Mouse (Mus musculus) MEL (cell line): ENCODE results near the gene Atg4a-ps. TPM values are rescaled to one million over a fixed set of nuclear protein-coding genes. Genes with fewer than 3 reads are reported as not detected.

Source experiments
- DNase-seq: peaks from one replicate; pipeline ENCODE4 v3.0.0; 2011; ENCODE audit warnings: low read depth, low spot score
- H3K27ac ChIP-seq: 2 replicates; pipeline ENCODE4 v1.5.1; 2012; ENCODE audit warnings: low read depth, mild to moderate bottlenecking, control low read depth, low read length, moderate library complexity; ENCODE audit not compliant: control insufficient read depth
- H3K27me3 ChIP-seq, 2 experiments: fragments of 150-350 bp in 1 of 2; sonication (generic) in 1 of 2; 2 replicates each; pipeline ENCODE4 v1.6.1; 2012; ENCODE audit warnings: low read length in 2 of 2, mild to moderate bottlenecking in 2 of 2, improper control_type of control experiment in 1 of 2, moderate library complexity in 1 of 2; ENCODE audit not compliant: insufficient read depth in 2 of 2, control insufficient read depth in 1 of 2
- H3K36me3 ChIP-seq, 2 experiments: 2 replicates each; pipeline ENCODE4 v1.6.1; 2012 to 2014; ENCODE audit warnings: low read length in 2 of 2, improper control_type of control experiment in 1 of 2, inconsistent platforms in 1 of 2, mild to moderate bottlenecking in 1 of 2; ENCODE audit not compliant: insufficient read depth in 2 of 2, control insufficient read depth in 1 of 2
- H3K4me1 ChIP-seq, 2 experiments: fragments of 150-350 bp in 1 of 2; sonication (generic) in 1 of 2; 2 replicates each; pipeline ENCODE4 v1.6.1; 2012; ENCODE audit warnings: low read length in 2 of 2, improper control_type of control experiment in 1 of 2, mild to moderate bottlenecking in 1 of 2; ENCODE audit not compliant: insufficient read depth in 2 of 2, control insufficient read depth in 1 of 2
- H3K4me3 ChIP-seq, 2 experiments: fragments of 150-350 bp in 1 of 2; sonication (generic) in 1 of 2; 2 replicates each; pipeline ENCODE4 v1.5.1; 2012; ENCODE audit warnings: low read depth in 2 of 2, low read length in 2 of 2, mild to moderate bottlenecking in 2 of 2, moderate library complexity in 2 of 2, control low read depth in 1 of 2, improper control_type of control experiment in 1 of 2; ENCODE audit not compliant: control insufficient read depth in 1 of 2, insufficient read depth in 1 of 2
- H3K79me2 ChIP-seq: 2 replicates; pipeline ENCODE4 v1.6.1; 2012; ENCODE audit warnings: mild to moderate bottlenecking, low read length, moderate library complexity; ENCODE audit not compliant: control insufficient read depth, poor library complexity, insufficient read depth
- H3K9ac ChIP-seq: 2 replicates; pipeline ENCODE4 v1.6.1; 2012; ENCODE audit warnings: low read depth, mild to moderate bottlenecking, control low read depth, low read length, moderate library complexity; ENCODE audit not compliant: control insufficient read depth, poor library complexity, severe bottlenecking
- H3K9me3 ChIP-seq: fragments of 150-350 bp; sonication (generic); replicated peaks from 2 replicates; pipeline ENCODE4 v1.6.1; 2012; ENCODE audit warnings: mild to moderate bottlenecking, low read length, improper control_type of control experiment, moderate library complexity; ENCODE audit not compliant: insufficient read depth
- BHLHE40 ChIP-seq: IDR thresholded peaks from 2 replicates; pipeline ENCODE4 v1.6.1; 2012; ENCODE audit warnings: low read depth, mild to moderate bottlenecking, inconsistent platforms, low read length, improper control_type of control experiment, borderline replicate concordance
- CHD1 ChIP-seq: IDR thresholded peaks from 2 replicates; pipeline ENCODE4 v1.6.1; 2012; ENCODE audit warnings: low read depth, mild to moderate bottlenecking, inconsistent platforms, low read length, improper control_type of control experiment
- CHD2 ChIP-seq: IDR thresholded peaks from 2 replicates; pipeline ENCODE4 v1.6.1; 2011; ENCODE audit warnings: low read length, improper control_type of control experiment
- CTCF ChIP-seq, 3 experiments: IDR thresholded peaks in 2 of 3; conservative IDR thresholded peaks in 1 of 3; 2 replicates each; pipeline ENCODE4 v1.5.1; 2011 to 2012; ENCODE audit warnings: low read length in 3 of 3, low read depth in 2 of 3, mild to moderate bottlenecking in 2 of 3, improper control_type of control experiment in 1 of 3, inconsistent platforms in 1 of 3, mixed read lengths in 1 of 3, moderate library complexity in 1 of 3; ENCODE audit not compliant: control insufficient read depth in 1 of 3, insufficient read depth in 1 of 3, poor library complexity in 1 of 3, severe bottlenecking in 1 of 3
- ELF1 ChIP-seq: IDR thresholded peaks from 2 replicates; pipeline ENCODE4 v1.6.1; 2014; ENCODE audit warnings: low read depth, mild to moderate bottlenecking, inconsistent platforms, low read length, improper control_type of control experiment, moderate library complexity
- EP300 ChIP-seq, 2 experiments: IDR thresholded peaks; 2 replicates each; pipeline ENCODE4 v1.6.1; 2011; ENCODE audit warnings: improper control_type of control experiment in 2 of 2, low read length in 2 of 2, low read depth in 1 of 2, mild to moderate bottlenecking in 1 of 2
- ETS1 ChIP-seq: IDR thresholded peaks from 2 replicates; pipeline ENCODE4 v1.6.1; 2012; ENCODE audit warnings: low read depth, mild to moderate bottlenecking, inconsistent platforms, low read length, improper control_type of control experiment, moderate library complexity
- GATA1 ChIP-seq: IDR thresholded peaks from 2 replicates; pipeline ENCODE4 v1.6.1; 2011; ENCODE audit warnings: low read depth, low read length, improper control_type of control experiment
- HCFC1 ChIP-seq: IDR thresholded peaks from 2 replicates; pipeline ENCODE4 v1.6.1; 2012; ENCODE audit warnings: low read depth, mild to moderate bottlenecking, inconsistent platforms, low read length, improper control_type of control experiment, moderate library complexity
- MAFK ChIP-seq: IDR thresholded peaks from 2 replicates; pipeline ENCODE4 v1.6.1; 2011; ENCODE audit warnings: low read depth, mild to moderate bottlenecking, low read length, improper control_type of control experiment, borderline replicate concordance
- MAX ChIP-seq: IDR thresholded peaks from 2 replicates; pipeline ENCODE4 v1.6.1; 2011; ENCODE audit warnings: low read length, improper control_type of control experiment
- MYB ChIP-seq: IDR thresholded peaks from 2 replicates; pipeline ENCODE4 v1.6.1; 2011; ENCODE audit warnings: mild to moderate bottlenecking, low read depth, low read length, improper control_type of control experiment
- POLR2A ChIP-seq, 2 experiments: IDR thresholded peaks; 2 replicates each; pipeline ENCODE4 v1.6.1; 2011 to 2012; ENCODE audit warnings: low read length in 2 of 2, mild to moderate bottlenecking in 2 of 2, control low read depth in 1 of 2, improper control_type of control experiment in 1 of 2, low read depth in 1 of 2, moderate library complexity in 1 of 2; ENCODE audit not compliant: control insufficient read depth in 1 of 2, insufficient read depth in 1 of 2, poor library complexity in 1 of 2
- RCOR1 ChIP-seq: IDR thresholded peaks from 2 replicates; pipeline ENCODE4 v1.6.1; 2012; ENCODE audit warnings: low read depth, mild to moderate bottlenecking, inconsistent platforms, low read length, improper control_type of control experiment
- SMC3 ChIP-seq: IDR thresholded peaks from 2 replicates; pipeline ENCODE4 v1.6.1; 2011; ENCODE audit warnings: low read depth, low read length, improper control_type of control experiment
- TAL1 ChIP-seq: IDR thresholded peaks from 2 replicates; pipeline ENCODE4 v1.6.1; 2012; ENCODE audit warnings: mild to moderate bottlenecking, inconsistent platforms, low read length, moderate library complexity, mixed read lengths
- TBP ChIP-seq: IDR thresholded peaks from 2 replicates; pipeline ENCODE4 v1.8.0; 2011; ENCODE audit warnings: low read depth, low read length, improper control_type of control experiment
- TCF12 ChIP-seq: IDR thresholded peaks from 2 replicates; pipeline ENCODE4 v1.6.1; 2014; ENCODE audit warnings: low read depth, mild to moderate bottlenecking, inconsistent platforms, low read length, improper control_type of control experiment, moderate library complexity
- UBTF ChIP-seq: IDR thresholded peaks from 2 replicates; pipeline ENCODE4 v1.6.1; 2012; ENCODE audit warnings: low read depth, mild to moderate bottlenecking, inconsistent platforms, low read length, improper control_type of control experiment, moderate library complexity, borderline replicate concordance; ENCODE audit not compliant: insufficient read depth
- USF1 ChIP-seq: IDR thresholded peaks from 2 replicates; pipeline ENCODE4 v1.6.1; 2014; ENCODE audit warnings: low read depth, mild to moderate bottlenecking, inconsistent platforms, low read length, improper control_type of control experiment, moderate library complexity
- ZC3H11A ChIP-seq: IDR thresholded peaks from 2 replicates; pipeline ENCODE4 v1.6.1; 2012; ENCODE audit warnings: low read depth, mild to moderate bottlenecking, inconsistent platforms, low read length, improper control_type of control experiment
- ZMIZ1 ChIP-seq: IDR thresholded peaks from 2 replicates; pipeline ENCODE4 v1.6.1; 2012; ENCODE audit warnings: low read depth, mild to moderate bottlenecking, inconsistent platforms, low read length, improper control_type of control experiment, moderate library complexity
- polyA plus RNA-seq, 2 experiments: library from polyadenylated mRNA; stranded (reverse) in 1 of 2; unstranded in 1 of 2; fragments of >175 nt in 1 of 2; fragments of >200 nt in 1 of 2; gene quantifications; 2 replicates each; pipeline versions ENCODE4 v1.2.1 to v1.2.4; 2012; ENCODE audit warnings: low replicate concordance in 2 of 2, low read depth in 1 of 2; ENCODE audit not compliant: insufficient read length in 2 of 2, insufficient read depth in 1 of 2, missing spikeins in 1 of 2
- total RNA-seq: library from RNA; depleted of rRNA; stranded (reverse); fragments of 300-350 nt; gene quantifications from 2 replicates; pipeline ENCODE4 v1.2.3, GENCODE M21; 2012

Atg4a-ps gene
- total and polyA plus RNA-seq, 3 experiments, result 0.81 to 3.4 TPM; not detected in 1

- H3K4me1 ChIP-seq, result no peaks in the 10 kb centered on the region
- DNase-seq, result no peak
- no peaks in the 10 kb centered on the region for H3K36me3 ChIP-seq
- H3K27ac ChIP-seq, result no peak overlapping the region
- no peak for TF ChIP-seq MYB
- TF ChIP-seq TCF12, result no peak
- TF ChIP-seq ETS1, result no peak
- no peak for TF ChIP-seq UBTF
- no peak for TF ChIP-seq EP300 (IDR thresholded peaks at IDR 0.05; ENCODE audit: low read depth in 1 of 2, low read length in 2 of 2)
- TF ChIP-seq CHD1, result no peak
- TF ChIP-seq MAX, result no peak
- no peak for TF ChIP-seq TAL1
- TF ChIP-seq CTCF (IDR thresholded peaks at IDR 0.05 in 2 of 3, conservative IDR thresholded peaks at IDR 0.05 in 1 of 3; ENCODE audit: control insufficient read depth in 1 of 3, insufficient read depth in 1 of 3, low read depth in 2 of 3, low read length in 3 of 3, poor library complexity in 1 of 3, severe bottlenecking in 1 of 3), result no peak
- no peak for TF ChIP-seq RCOR1
- TF ChIP-seq BHLHE40, result no peak
- no peak for TF ChIP-seq ZC3H11A
- no peak for TF ChIP-seq HCFC1
- no peak for TF ChIP-seq TBP
- no peak for TF ChIP-seq CHD2
- H3K4me3 ChIP-seq, result no peak overlapping the region
- no peaks in the 10 kb centered on the region for H3K79me2 ChIP-seq
- H3K9me3 ChIP-seq, result no peaks in the 10 kb centered on the region
- no peak overlapping the region for H3K9ac ChIP-seq
- no peaks in the 10 kb centered on the region; a peak in 2 of 4 replicates for H3K27me3 ChIP-seq
Measured at GRCm38 (mm10) chr3:103610231-103610630, 35.6 kb downstream of the Atg4a-ps start.

DNA sequence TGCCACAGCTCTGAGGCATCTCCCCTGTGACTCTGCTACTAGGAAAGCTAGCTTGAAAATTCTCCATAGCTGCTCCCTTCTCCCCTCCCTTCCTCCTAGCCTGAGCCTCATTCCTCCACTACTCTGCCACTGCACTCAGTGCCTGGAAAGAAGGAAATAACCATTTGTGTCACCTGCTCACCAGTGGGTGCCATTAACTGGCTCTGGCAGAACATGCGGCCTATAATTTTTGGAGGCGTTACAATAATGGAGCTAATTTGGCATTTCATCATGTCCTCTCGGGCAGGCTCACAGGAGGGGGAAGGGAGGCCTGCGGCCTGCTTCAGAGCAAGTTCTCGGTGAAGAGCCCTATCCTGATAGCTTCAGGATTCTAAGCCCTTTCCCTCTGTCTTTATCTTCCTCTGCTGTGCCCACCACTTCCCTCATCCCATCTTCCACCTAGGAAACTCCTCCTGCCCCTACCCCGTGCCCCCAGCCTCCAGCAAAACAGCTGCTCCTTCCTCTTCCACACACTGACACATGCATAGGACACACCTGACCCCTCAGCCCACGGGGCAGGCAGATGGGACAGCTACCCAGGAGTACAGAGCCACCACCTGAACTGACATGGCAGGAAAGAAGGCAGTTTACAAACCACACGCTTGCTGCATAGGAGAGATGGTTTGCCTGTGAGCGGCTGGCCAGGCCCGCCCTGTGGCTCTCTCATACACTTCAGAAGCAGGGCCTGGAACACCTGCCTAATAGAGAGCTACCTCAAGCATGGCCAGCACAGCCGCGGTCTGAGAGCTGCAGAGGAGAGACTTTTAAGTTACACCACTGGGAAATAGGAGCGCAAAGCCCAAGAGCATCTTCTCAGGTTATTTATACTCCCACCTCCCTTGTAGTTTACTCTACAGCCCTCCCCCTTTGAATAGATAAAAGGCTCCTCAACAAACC is 38.9 kb downstream of the Atg4a-ps start:
- no peaks in the 10 kb centered on the region for H3K9me3 ChIP-seq
- no peak overlapping the region for H3K27ac ChIP-seq
- H3K36me3 ChIP-seq, result no peaks in the 10 kb centered on the region
- no peak for DNase-seq
- H3K4me1 ChIP-seq, result no peaks in the 10 kb centered on the region
- no peak overlapping the region for H3K4me3 ChIP-seq
- no peaks in the 10 kb centered on the region; a peak in 2 of 4 replicates for H3K27me3 ChIP-seq
- TF ChIP-seq MAFK (no peak), SMC3 (no peak), MYB (no peak), ZMIZ1 (no peak), POLR2A (IDR thresholded peaks at IDR 0.05; ENCODE audit: control insufficient read depth in 1 of 2, insufficient read depth in 1 of 2, low read depth in 1 of 2, low read length in 2 of 2, poor library complexity in 1 of 2) (no peak), RCOR1 (no peak), ELF1 (no peak), TCF12 (no peak), GATA1 (no peak), USF1 (no peak)
- TF ChIP-seq, all 39 proteins: peak for 0
- Histone ChIP-seq H3K9ac (no peak overlapping the region), H3K79me2 (no peaks in the 10 kb centered on the region)
